8 mouse cellular contexts compared by ENCODE assay signal in the genomic region with DNA sequence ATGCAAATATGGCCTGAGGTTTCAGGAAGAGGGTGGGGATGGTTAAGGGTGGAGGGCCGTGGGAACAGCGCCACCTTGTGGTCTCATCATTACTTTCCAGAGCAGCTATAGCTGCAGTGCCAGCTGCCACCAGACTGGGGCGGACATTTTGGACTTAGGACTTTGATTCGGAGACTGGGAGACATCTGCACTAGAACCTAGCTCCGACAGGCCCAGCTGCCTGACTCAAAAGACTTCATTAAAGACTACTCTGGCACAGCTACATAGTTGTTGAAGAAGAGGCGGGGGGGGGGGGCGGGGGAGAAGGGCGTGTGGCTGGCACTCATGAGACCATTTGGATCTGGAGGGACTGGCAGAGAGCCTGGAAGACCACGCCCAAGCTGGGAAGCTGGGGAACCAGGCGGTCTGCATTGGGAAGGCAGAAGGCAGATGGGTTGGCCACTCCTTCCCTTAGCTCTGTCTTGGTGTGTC. TPM values are rescaled to one million over a fixed set of nuclear protein-coding genes. Genes with fewer than 3 reads are reported as not detected.
A peak's percentile ranks its signal among the peaks of the same experiment; 100 is the strongest.
DNase-seq lines count a peak whose midpoint lies in the region; ATAC-seq lines count a peak whose summit lies in the region.

No protein-coding gene starts in this region.

- peaks cover 17% of the 10 kb centered on the region for H3K4me1 ChIP-seq in embryonic facial prominence, embryonic 13.5 days
- H3K4me1 ChIP-seq in limb, embryonic 13.5 days, result peaks cover 20% of the 10 kb centered on the region
- 0 out of 2 replicates have a peak, but pooled peaks cover 7% of the 10 kb centered on the region for H3K4me1 ChIP-seq in midbrain, embryonic 16.5 days (ENCODE audit: control insufficient read depth, insufficient read depth, low read length)

- peak overlapping the region; percentile 43 for H3K4me2 ChIP-seq in embryonic facial prominence, embryonic 13.5 days
- H3K4me2 ChIP-seq in limb, embryonic 13.5 days (replicated peaks), result peak overlapping the region; percentile 44
- H3K4me2 ChIP-seq in midbrain, embryonic 16.5 days (ENCODE audit: low read length), result no peak overlapping the region

- 12% methylated on average over 8 of the region's 10 CpGs for WGBS in embryonic facial prominence, embryonic 13.5 days
- WGBS in limb, embryonic 13.5 days, result 7% methylated on average over 8 of the region's 10 CpGs
- WGBS in midbrain, embryonic 16.5 days, result 10% methylated on average over 8 of the region's 10 CpGs

- H3K27me3 ChIP-seq in embryonic facial prominence, embryonic 13.5 days, result no peaks in the 10 kb centered on the region
- no peaks in the 10 kb centered on the region for H3K27me3 ChIP-seq in limb, embryonic 13.5 days
- no peaks in the 10 kb centered on the region for H3K27me3 ChIP-seq in midbrain, embryonic 16.5 days (ENCODE audit: control insufficient read depth, insufficient read depth, low read depth, low read length)

- ATAC-seq in embryonic facial prominence, embryonic 13.5 days (ENCODE audit: insufficient number of reproducible peaks, insufficient read depth, low FRiP score, low TSS enrichment, low read depth), result peak; percentile 75
- ATAC-seq in limb, embryonic 13.5 days (ENCODE audit: low FRiP score, low read depth), result peak; percentile 80
- peak; percentile 67 for ATAC-seq in midbrain, embryonic 16.5 days

- peak; percentile 79 for DNase-seq in 3134 (ENCODE audit: extremely low read depth, insufficient read length, low spot score)
- DNase-seq in adrenal gland, postnatal 36 days, result peak; percentile 85 to 88
- DNase-seq in heart, adult 9 months (ENCODE audit: low spot score in 2 of 2), result peak; percentile 63 to 79
- peak; percentile 87 for DNase-seq in kidney, adult 9 months
- peak; percentile 26 to 75 for DNase-seq in spleen, postnatal 10 days (ENCODE audit: low spot score in 2 of 2)

- H3K27ac ChIP-seq in embryonic facial prominence, embryonic 13.5 days, result 0 out of 2 replicates have a peak overlapping the region, but pooled peaks have one; percentile 57
- no peak overlapping the region for H3K27ac ChIP-seq in limb, embryonic 13.5 days
- no peak overlapping the region for H3K27ac ChIP-seq in midbrain, embryonic 16.5 days (ENCODE audit: low read length)

- no peaks in the 10 kb centered on the region for H3K36me3 ChIP-seq in embryonic facial prominence, embryonic 13.5 days
- no peaks in the 10 kb centered on the region for H3K36me3 ChIP-seq in limb, embryonic 13.5 days
- H3K36me3 ChIP-seq in midbrain, embryonic 16.5 days (ENCODE audit: control insufficient read depth, insufficient read depth, low read length), result no peaks in the 10 kb centered on the region

- no peaks in the 10 kb centered on the region for H3K9me3 ChIP-seq in embryonic facial prominence, embryonic 13.5 days
- no peaks in the 10 kb centered on the region for H3K9me3 ChIP-seq in limb, embryonic 13.5 days
- H3K9me3 ChIP-seq in midbrain, embryonic 16.5 days (replicated peaks; ENCODE audit: control insufficient read depth, low read length, poor library complexity, severe bottlenecking), result no peaks in the 10 kb centered on the region

- H3K9ac ChIP-seq in embryonic facial prominence, embryonic 13.5 days, result no peak overlapping the region
- no peak overlapping the region for H3K9ac ChIP-seq in limb, embryonic 13.5 days
- no peak overlapping the region for H3K9ac ChIP-seq in midbrain, embryonic 16.5 days (ENCODE audit: low read depth, low read length)

- H3K4me3 ChIP-seq in embryonic facial prominence, embryonic 13.5 days, result no peak overlapping the region
- no peak overlapping the region; the same call in 1 of the 2 replicates for H3K4me3 ChIP-seq in limb, embryonic 13.5 days
- no peak overlapping the region for H3K4me3 ChIP-seq in midbrain, embryonic 16.5 days (ENCODE audit: low read depth, low read length)

RNA-seq across cellular contexts. Expression of gene Dkk3, which starts 21.4 kb away (rescaled TPM):
- 10 to 100 TPM; 15.9 to 18.9 TPM for total RNA-seq in adrenal gland, postnatal 36 days (2021)
- 43.9 and 67.9 TPM in 2 replicates for polyA plus RNA-seq in embryonic facial prominence, embryonic 13.5 days (2015; fragmentation: Nextera tagmentation; extraction: Ambion mirVana)
- polyA plus RNA-seq in limb, embryonic 13.5 days (2015; fragmentation: Nextera tagmentation; extraction: Ambion mirVana), result 41.3 and 45.4 TPM in 2 replicates
- 26.9 and 35.1 TPM in 2 replicates for polyA plus RNA-seq in midbrain, embryonic 16.5 days (2015; fragmentation: Nextera tagmentation; extraction: Ambion mirVana)

RNA-seq across cellular contexts. Expression of gene Mical2, which starts 45.4 kb away (rescaled TPM):
- 10 to 100 TPM in 1 of 2 experiments, 1 to 10 TPM in 1; 8.5 to 19.7 TPM for total RNA-seq in adrenal gland, postnatal 36 days (2021)
- 4.3 and 5.4 TPM in 2 replicates for polyA plus RNA-seq in embryonic facial prominence, embryonic 13.5 days (2015; fragmentation: Nextera tagmentation; extraction: Ambion mirVana)
- polyA plus RNA-seq in limb, embryonic 13.5 days (2015; fragmentation: Nextera tagmentation; extraction: Ambion mirVana), result 2.1 and 2.3 TPM in 2 replicates
- 3.5 and 5.1 TPM in 2 replicates for polyA plus RNA-seq in midbrain, embryonic 16.5 days (2015; fragmentation: Nextera tagmentation; extraction: Ambion mirVana)
